Mouse (Mus musculus): ENCODE measurements around the gene Shroom1.

DNA sequence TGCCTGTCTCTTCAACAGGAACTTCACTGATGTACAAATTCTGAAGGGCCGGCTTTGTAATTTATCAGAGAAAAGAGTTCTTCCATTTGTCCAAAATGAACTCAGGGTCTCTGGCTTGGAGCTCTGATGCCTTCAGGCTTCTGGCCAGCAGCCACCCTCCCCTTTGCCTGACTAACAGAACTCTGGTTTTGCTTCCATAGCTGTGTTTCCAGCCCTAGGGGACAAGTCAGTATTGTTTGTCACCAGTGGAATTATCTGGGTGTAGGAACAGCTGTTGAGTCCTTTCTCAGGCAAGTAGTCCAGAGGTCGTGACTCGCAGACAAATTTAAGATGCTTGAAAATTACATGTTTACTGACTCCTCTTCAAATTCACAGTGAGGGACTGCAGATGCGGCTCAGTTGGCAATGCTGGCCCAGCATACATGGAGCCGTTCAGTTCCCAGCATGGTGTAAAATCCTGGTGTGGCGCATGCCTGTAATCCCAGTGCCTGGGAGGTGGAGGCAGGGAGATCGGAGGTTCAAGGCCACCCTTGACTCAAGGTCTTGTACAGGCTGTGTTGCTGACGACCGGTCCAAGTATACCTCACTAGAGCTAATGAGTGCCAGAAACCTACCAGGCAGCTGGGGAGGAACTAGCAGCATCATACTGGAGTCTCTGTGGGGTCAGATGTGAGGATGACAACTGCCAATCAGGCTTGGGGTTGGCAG lies 50.2 kb downstream of the Shroom1 start:
- TF ChIP-seq CTCF (IDR thresholded peaks at IDR 0.05), result no peak
- TF ChIP-seq POLR2A (IDR thresholded peaks at IDR 0.05; ENCODE audit: insufficient read depth, low read depth, low read length), result no peak

Data from heart, adult 2 months (tissue).